In the genomic region with DNA sequence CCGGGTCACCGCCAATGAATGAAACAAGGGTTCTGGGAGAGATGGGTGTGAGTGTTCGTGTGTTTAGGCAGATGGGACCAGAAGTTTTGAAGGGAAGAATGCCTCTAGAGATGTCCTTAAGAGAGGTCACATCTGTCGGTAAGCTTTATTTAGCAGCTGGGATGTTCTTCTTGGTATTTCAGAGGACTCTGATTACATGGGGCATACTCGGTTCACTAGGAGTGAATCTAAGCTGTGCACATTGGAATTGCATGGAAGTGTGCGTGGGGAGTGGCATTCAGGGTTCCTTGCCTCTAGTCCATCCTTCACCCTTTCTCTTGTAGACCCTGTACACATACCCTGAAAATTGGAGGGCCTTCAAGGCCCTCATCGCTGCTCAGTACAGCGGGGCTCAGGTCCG, we compare ENCODE assay signal across 9 mouse cellular contexts. TPM values are rescaled to one million over a fixed set of nuclear protein-coding genes. Genes with fewer than 3 reads are reported as not detected.
DNase-seq lines count a peak whose midpoint lies in the region; ATAC-seq and TF ChIP-seq lines count a peak whose summit lies in the region.
"Had no signal": no experiment of that assay in that cellular context is flagged by ENCODE, and none has a peak within 500 bp of the region (broad histone marks: within the 10 kb centered on the region; RNA-seq: fewer than 3 reads in every experiment).

No protein-coding gene starts in this region.

- TF ChIP-seq POLR2A in heart, adult 2 months (IDR thresholded peaks at IDR 0.05; ENCODE audit: insufficient read depth, low read depth, low read length), result no peak

- peak overlapping the region; percentile 82 for H3K4me3 ChIP-seq in heart, adult 2 months
- H3K4me3 ChIP-seq in C2C12 (ENCODE audit: insufficient read depth, poor library complexity, severe bottlenecking), result peak overlapping the region; percentile 68
- peak overlapping the region; percentile 83 for H3K4me3 ChIP-seq in forebrain, embryonic 15.5 days
- H3K4me3 ChIP-seq in liver, embryonic 16.5 days (ENCODE audit: low read depth, low read length), result peak overlapping the region; percentile 71

- H3ac ChIP-seq in C2C12 (ENCODE audit: control insufficient read depth, insufficient read length, low read depth), result peak overlapping the region; percentile 84

- peak overlapping the region; percentile 59 for H3K4me2 ChIP-seq in forebrain, embryonic 15.5 days (replicated peaks)
- H3K4me2 ChIP-seq in liver, embryonic 16.5 days (ENCODE audit: low read depth, low read length), result peak overlapping the region; percentile 89

- 2% methylated on average over 9 of the region's 9 CpGs for WGBS in heart, adult 2 months
- 6% methylated on average over 9 of the region's 9 CpGs for WGBS in forebrain, embryonic 15.5 days
- WGBS in liver, embryonic 16.5 days (ENCODE audit: insufficient replicate concordance), result 0% methylated on average over 8 of the region's 9 CpGs

- no peak for ATAC-seq in forebrain, embryonic 15.5 days (replicated peaks)
- no peak for ATAC-seq in liver, embryonic 16.5 days (ENCODE audit: low read depth)

- H3K27me3 ChIP-seq in heart, adult 2 months (ENCODE audit: control insufficient read depth, insufficient read depth, low read length), result no peaks in the 10 kb centered on the region
- no peaks in the 10 kb centered on the region for H3K27me3 ChIP-seq in C2C12 (ENCODE audit: control insufficient read depth, insufficient read depth, insufficient read length)
- H3K27me3 ChIP-seq in forebrain, embryonic 15.5 days, result no peaks in the 10 kb centered on the region
- no peaks in the 10 kb centered on the region for H3K27me3 ChIP-seq in liver, embryonic 16.5 days (ENCODE audit: control insufficient read depth, insufficient read depth, low read depth, low read length)

- peak overlapping the region; percentile 67 for H3K27ac ChIP-seq in heart, adult 2 months
- peak overlapping the region; percentile 87; the same call in 1 of the 2 replicates for H3K27ac ChIP-seq in forebrain, embryonic 15.5 days (replicated peaks)
- peak overlapping the region; percentile 84; the same call in 1 of the 2 replicates for H3K27ac ChIP-seq in liver, embryonic 16.5 days (ENCODE audit: low read length)

- intact Hi-C loops in heart, adult 2 months (cut with DNase I), result loop anchor here (5.0 kb wide), 1 partner anchor 96 kb away; the partner anchor contains the start of gene Ubxn1
- intact Hi-C loops in heart, postnatal 14 days (cut with DNase I), result loop anchor here (5.0 kb wide), 1 partner anchor 126 kb away; no protein-coding TSS in a partner anchor

- peaks cover 56% of the 10 kb centered on the region for H3K79me3 ChIP-seq in C2C12 (ENCODE audit: low read depth)

- DNase-seq in heart, adult 2 months, result no peak
- no peak for DNase-seq in heart, postnatal 14 days
- DNase-seq in frontal cortex, postnatal 36 days (ENCODE audit: low spot score in 2 of 2), result no peak
- no peak for DNase-seq in ovary, postnatal 14 days (ENCODE audit: low spot score)
- DNase-seq in cerebellum, postnatal 4 days (ENCODE audit: low spot score in 2 of 2), result no peak
- DNase-seq: cerebellum, postnatal 36 days had no signal

- no peaks in the 10 kb centered on the region for H3K79me2 ChIP-seq in heart, adult 2 months (replicated peaks; ENCODE audit: control insufficient read depth, insufficient read depth, low read length)
- H3K79me2 ChIP-seq in C2C12 (ENCODE audit: control insufficient read depth, insufficient read depth), result peaks cover 67% of the 10 kb centered on the region

- peaks cover 5% of the 10 kb centered on the region for H3K4me1 ChIP-seq in heart, adult 2 months (ENCODE audit: control insufficient read depth, insufficient read depth, low read length)
- H3K4me1 ChIP-seq in forebrain, embryonic 15.5 days, result peaks cover 24% of the 10 kb centered on the region
- peaks cover 18% of the 10 kb centered on the region for H3K4me1 ChIP-seq in liver, embryonic 16.5 days (ENCODE audit: control insufficient read depth, low read depth, low read length)

- TF ChIP-seq CTCF in heart, adult 2 months (IDR thresholded peaks at IDR 0.05), result no peak
- no peak for TF ChIP-seq CTCF in C2C12 (IDR thresholded peaks at IDR 0.05; ENCODE audit: control insufficient read depth, insufficient read depth, insufficient read length)

- peak overlapping the region; percentile 79 for H3K9ac ChIP-seq in heart, adult 2 months (ENCODE audit: low read depth, low read length)
- H3K9ac ChIP-seq in forebrain, embryonic 15.5 days (replicated peaks), result peak overlapping the region; percentile 80
- H3K9ac ChIP-seq in liver, embryonic 16.5 days (ENCODE audit: low read depth, low read length), result peak overlapping the region; percentile 80

- TF ChIP-seq EP300 in heart, adult 2 months (IDR thresholded peaks at IDR 0.05; ENCODE audit: insufficient read depth, low read depth, low read length), result no peak

- H3K9me3 ChIP-seq in forebrain, embryonic 15.5 days, result no peaks in the 10 kb centered on the region
- H3K9me3 ChIP-seq in liver, embryonic 16.5 days (replicated peaks; ENCODE audit: control insufficient read depth, low read length), result no peaks in the 10 kb centered on the region

- H3K36me3 ChIP-seq in heart, adult 2 months (ENCODE audit: control insufficient read depth, insufficient read depth, low read length), result peaks cover 8% of the 10 kb centered on the region
- peaks cover 74% of the 10 kb centered on the region for H3K36me3 ChIP-seq in C2C12 (ENCODE audit: control insufficient read depth, insufficient read depth)
- H3K36me3 ChIP-seq in forebrain, embryonic 15.5 days, result peaks cover 78% of the 10 kb centered on the region
- H3K36me3 ChIP-seq in liver, embryonic 16.5 days (ENCODE audit: control insufficient read depth, insufficient read depth), result peaks cover 58% of the 10 kb centered on the region

TF ChIP-seq in C2C12, 6 proteins besides CTCF, POLR2A, EP300 and RAD21:
- no peak for TF ChIP-seq USF1 (IDR thresholded peaks at IDR 0.05; ENCODE audit: low read depth)
- TF ChIP-seq CEBPB (IDR thresholded peaks at IDR 0.05; ENCODE audit: low read depth), result no peak
- no peak for TF ChIP-seq FOSL1 (IDR thresholded peaks at IDR 0.05; ENCODE audit: insufficient read depth, low read length, poor library complexity, severe bottlenecking)
- no peak for TF ChIP-seq MYOG (IDR thresholded peaks at IDR 0.05; ENCODE audit: control insufficient read depth, extremely low read depth, insufficient read length)
- no peak for TF ChIP-seq MAX (IDR thresholded peaks at IDR 0.05)
- TF ChIP-seq MYOD1 (IDR thresholded peaks at IDR 0.05; ENCODE audit: control insufficient read depth, insufficient read length, low read depth), result no peak

RNA-seq across cellular contexts. Expression of gene Eef1g, which starts 1.1 kb away (rescaled TPM):
- 100 to 1,000 TPM; 224 to 260 TPM for total RNA-seq in heart, adult 2 months (2021)
- 191 and 291 TPM in 2 replicates for polyA plus RNA-seq in heart, adult 2 months (2012; rRNA removed)
- total RNA-seq in heart, postnatal 14 days (2021), result 100 to 1,000 TPM; 220 to 273 TPM
- 1,028 TPM for polyA plus RNA-seq in C2C12 (2012; fragmentation: generic; extraction: Trizol)
- 336 and 348 TPM in 2 replicates for polyA plus RNA-seq in forebrain, embryonic 15.5 days (2015; fragmentation: Nextera tagmentation; extraction: Ambion mirVana)
- 153 and 172 TPM in 2 replicates for polyA plus RNA-seq in liver, embryonic 16.5 days (2015; fragmentation: Nextera tagmentation; extraction: Ambion mirVana)

RNA-seq across cellular contexts. Expression of gene Tut1, which starts 14.2 kb away (rescaled TPM):
- 1 to 10 TPM; 8.5 to 9.4 TPM for total RNA-seq in heart, adult 2 months (2021)
- 7.2 and 10.6 TPM in 2 replicates for polyA plus RNA-seq in heart, adult 2 months (2012; rRNA removed)
- total RNA-seq in heart, postnatal 14 days (2021), result 1 to 10 TPM; 7.6 TPM
- 24.2 TPM for polyA plus RNA-seq in C2C12 (2012; fragmentation: generic; extraction: Trizol)
- 34.1 and 34.7 TPM in 2 replicates for polyA plus RNA-seq in forebrain, embryonic 15.5 days (2015; fragmentation: Nextera tagmentation; extraction: Ambion mirVana)
- polyA plus RNA-seq in liver, embryonic 16.5 days (2015; fragmentation: Nextera tagmentation; extraction: Ambion mirVana), result 12.6 and 12.9 TPM in 2 replicates

RNA-seq across cellular contexts. Expression of gene Ahnak, which starts 21.2 kb away (rescaled TPM):
- total RNA-seq in heart, adult 2 months (2021), result 100 to 1,000 TPM; 299 to 348 TPM
- 23.0 and 42.5 TPM in 2 replicates for polyA plus RNA-seq in heart, adult 2 months (2012; rRNA removed)
- 100 to 1,000 TPM; 288 to 310 TPM for total RNA-seq in heart, postnatal 14 days (2021)
- polyA plus RNA-seq in C2C12 (2012; fragmentation: generic; extraction: Trizol), result 86.8 TPM
- 2.6 and 3.7 TPM in 2 replicates for polyA plus RNA-seq in forebrain, embryonic 15.5 days (2015; fragmentation: Nextera tagmentation; extraction: Ambion mirVana)
- 3.1 TPM in 2 replicates for polyA plus RNA-seq in liver, embryonic 16.5 days (2015; fragmentation: Nextera tagmentation; extraction: Ambion mirVana)

RNA-seq across cellular contexts. Expression of gene Mta2, which starts 26.2 kb away (rescaled TPM):
- total RNA-seq in heart, adult 2 months (2021), result 10 to 100 TPM; 29.0 to 32.1 TPM
- polyA plus RNA-seq in heart, adult 2 months (2012; rRNA removed), result 13.1 and 15.6 TPM in 2 replicates
- total RNA-seq in heart, postnatal 14 days (2021), result 10 to 100 TPM; 42.1 to 44.8 TPM
- polyA plus RNA-seq in C2C12 (2012; fragmentation: generic; extraction: Trizol), result 109 TPM
- 171 and 175 TPM in 2 replicates for polyA plus RNA-seq in forebrain, embryonic 15.5 days (2015; fragmentation: Nextera tagmentation; extraction: Ambion mirVana)
- 73.9 and 82.3 TPM in 2 replicates for polyA plus RNA-seq in liver, embryonic 16.5 days (2015; fragmentation: Nextera tagmentation; extraction: Ambion mirVana)

RNA-seq across cellular contexts. Expression of gene Eml3, which starts 38.5 kb away (rescaled TPM):
- 1 to 10 TPM; 7.0 to 9.7 TPM for total RNA-seq in heart, adult 2 months (2021)
- 17.6 and 18.4 TPM in 2 replicates for polyA plus RNA-seq in heart, adult 2 months (2012; rRNA removed)
- 10 to 100 TPM; 12.5 to 16.2 TPM for total RNA-seq in heart, postnatal 14 days (2021)
- 28.7 TPM for polyA plus RNA-seq in C2C12 (2012; fragmentation: generic; extraction: Trizol)
- 10.4 and 11.7 TPM in 2 replicates for polyA plus RNA-seq in forebrain, embryonic 15.5 days (2015; fragmentation: Nextera tagmentation; extraction: Ambion mirVana)
- 11.4 and 12.8 TPM in 2 replicates for polyA plus RNA-seq in liver, embryonic 16.5 days (2015; fragmentation: Nextera tagmentation; extraction: Ambion mirVana)
